Mouse (Mus musculus) erythroblast, adult 5-6 weeks (primary cell): ENCODE results near the gene Olfr944. TPM values are rescaled to one million over a fixed set of nuclear protein-coding genes. Genes with fewer than 3 reads are reported as not detected.

Source experiments
- ATAC-seq: replicated peaks from 2 replicates; pipeline ENCODE4 v1.8.0; 2016; ENCODE audit warnings: moderate number of reproducible peaks, mild to moderate bottlenecking, moderate TSS enrichment, inconsistent platforms; ENCODE audit not compliant: poor library complexity, low FRiP score, severe bottlenecking
- total RNA-seq, 2 experiments: library from RNA; stranded (forward) in 1 of 2; stranded (reverse) in 1 of 2; fragments of 150-400 nt in 1 of 2; fragments of 200-764, 138-1000 nt in 1 of 2; gene quantifications; 2 replicates each; pipeline versions ENCODE4 v1.2.3 to v1.2.4; 2015 to 2017; ENCODE audit warnings: low replicate concordance in 2 of 2

Olfr944 gene
- total RNA-seq (2015; ENCODE audit: low replicate concordance) (not detected in 2 replicates), total RNA-seq (2017; ENCODE audit: low replicate concordance) (not detected in 2 replicates)

GRCm38 (mm10) chr9:39201620-39202019 is at the start of gene Olfr944:
TSS of gene Olfr944 (plus strand) at chr9:39201920.
- no peak for ATAC-seq

- no peak for ATAC-seq
Measured at GRCm38 (mm10) chr9:39152401-39152800, 49.3 kb upstream of the Olfr944 start.

GRCm38 (mm10) chr9:39166004-39166403 is 35.7 kb upstream of the Olfr944 start, which contains the start of gene Olfr943:
TSS of gene Olfr943 (plus strand) at chr9:39166304.
- ATAC-seq, result no peak

- no peak for ATAC-seq
Measured at GRCm38 (mm10) chr9:39249894-39250293, 48.2 kb downstream of the Olfr944 start, which contains the start of gene Olfr1537. TSS of gene Olfr1537 (minus strand) at chr9:39249994.

Other genes starting within 250 kb of the Olfr944 start
- not detected in 2 replicates for gene Olfr933, start 229.6 kb upstream of the Olfr944 start, total RNA-seq (2015; ENCODE audit: low replicate concordance)
- 1.1 TPM in 1 of 2 replicates, not detected in the other for gene Olfr933, start 229.6 kb upstream of the Olfr944 start, total RNA-seq (2017; ENCODE audit: low replicate concordance)
- not detected in 2 replicates for gene Olfr934, start 213.6 kb upstream of the Olfr944 start, total RNA-seq (2015; ENCODE audit: low replicate concordance)
- gene Olfr934, start 213.6 kb upstream of the Olfr944 start, total RNA-seq (2017; ENCODE audit: low replicate concordance), result 0.70 TPM in 1 of 2 replicates, not detected in the other
- not detected in 2 replicates for gene Olfr935, start 202.2 kb upstream of the Olfr944 start, total RNA-seq (2015; ENCODE audit: low replicate concordance)
- gene Olfr935, start 202.2 kb upstream of the Olfr944 start, total RNA-seq (2017; ENCODE audit: low replicate concordance), result not detected in 2 replicates
- gene Olfr146, start 178.5 kb upstream of the Olfr944 start, total RNA-seq (2015; ENCODE audit: low replicate concordance), result not detected in 2 replicates
- gene Olfr146, start 178.5 kb upstream of the Olfr944 start, total RNA-seq (2017; ENCODE audit: low replicate concordance), result not detected in 2 replicates
- gene Olfr937, start 137.0 kb upstream of the Olfr944 start, total RNA-seq (2015; ENCODE audit: low replicate concordance), result not detected in 2 replicates
- gene Olfr937, start 137.0 kb upstream of the Olfr944 start, total RNA-seq (2017; ENCODE audit: low replicate concordance), result not detected in 2 replicates
- gene Olfr938, start 123.0 kb upstream of the Olfr944 start, total RNA-seq (2015; ENCODE audit: low replicate concordance), result not detected in 2 replicates
- gene Olfr938, start 123.0 kb upstream of the Olfr944 start, total RNA-seq (2017; ENCODE audit: low replicate concordance), result not detected in 2 replicates
- gene Olfr27, start 73.8 kb upstream of the Olfr944 start, total RNA-seq (2015; ENCODE audit: low replicate concordance), result not detected in 2 replicates
- gene Olfr27, start 73.8 kb upstream of the Olfr944 start, total RNA-seq (2017; ENCODE audit: low replicate concordance), result not detected in 2 replicates
- gene Olfr943, start 35.6 kb upstream of the Olfr944 start, total RNA-seq (2015; ENCODE audit: low replicate concordance), result not detected in 2 replicates
- under 0.01 TPM in 1 of 2 replicates, not detected in the other for gene Olfr943, start 35.6 kb upstream of the Olfr944 start, total RNA-seq (2017; ENCODE audit: low replicate concordance)
- not detected in 2 replicates for gene Olfr1537, start 48.1 kb downstream of the Olfr944 start, total RNA-seq (2015; ENCODE audit: low replicate concordance)
- gene Olfr1537, start 48.1 kb downstream of the Olfr944 start, total RNA-seq (2017; ENCODE audit: low replicate concordance), result not detected in 2 replicates
- not detected in 2 replicates for gene Olfr945, start 74.9 kb downstream of the Olfr944 start, total RNA-seq (2015; ENCODE audit: low replicate concordance)
- not detected in 2 replicates for gene Olfr945, start 74.9 kb downstream of the Olfr944 start, total RNA-seq (2017; ENCODE audit: low replicate concordance)
- gene Olfr948, start 124.1 kb downstream of the Olfr944 start, total RNA-seq (2015; ENCODE audit: low replicate concordance), result not detected in 2 replicates
- not detected in 2 replicates for gene Olfr948, start 124.1 kb downstream of the Olfr944 start, total RNA-seq (2017; ENCODE audit: low replicate concordance)
- not detected in 2 replicates for gene Olfr951, start 185.5 kb downstream of the Olfr944 start, total RNA-seq (2015; ENCODE audit: low replicate concordance)
- not detected in 2 replicates for gene Olfr951, start 185.5 kb downstream of the Olfr944 start, total RNA-seq (2017; ENCODE audit: low replicate concordance)
- not detected in 2 replicates for gene Olfr952, start 225.2 kb downstream of the Olfr944 start, total RNA-seq (2015; ENCODE audit: low replicate concordance)
- gene Olfr952, start 225.2 kb downstream of the Olfr944 start, total RNA-seq (2017; ENCODE audit: low replicate concordance), result not detected in 2 replicates